Mouse (Mus musculus) olfactory bulb, adult 2 months (tissue): ENCODE data around the gene Hjurp.

Source experiments
- CTCF ChIP-seq: fragments of 200-500 bp; IDR thresholded peaks from 2 replicates; pipeline ENCODE4 v1.5.1; 2012; ENCODE audit warnings: low read depth, mild to moderate bottlenecking, low read length, moderate library complexity; ENCODE audit not compliant: insufficient read depth
- POLR2A ChIP-seq: fragments of 200-500 bp; IDR thresholded peaks from 2 replicates; pipeline ENCODE4 v1.6.1; 2012; ENCODE audit warnings: mild to moderate bottlenecking, low read depth, low read length, moderate library complexity; ENCODE audit not compliant: insufficient read depth

DNA sequence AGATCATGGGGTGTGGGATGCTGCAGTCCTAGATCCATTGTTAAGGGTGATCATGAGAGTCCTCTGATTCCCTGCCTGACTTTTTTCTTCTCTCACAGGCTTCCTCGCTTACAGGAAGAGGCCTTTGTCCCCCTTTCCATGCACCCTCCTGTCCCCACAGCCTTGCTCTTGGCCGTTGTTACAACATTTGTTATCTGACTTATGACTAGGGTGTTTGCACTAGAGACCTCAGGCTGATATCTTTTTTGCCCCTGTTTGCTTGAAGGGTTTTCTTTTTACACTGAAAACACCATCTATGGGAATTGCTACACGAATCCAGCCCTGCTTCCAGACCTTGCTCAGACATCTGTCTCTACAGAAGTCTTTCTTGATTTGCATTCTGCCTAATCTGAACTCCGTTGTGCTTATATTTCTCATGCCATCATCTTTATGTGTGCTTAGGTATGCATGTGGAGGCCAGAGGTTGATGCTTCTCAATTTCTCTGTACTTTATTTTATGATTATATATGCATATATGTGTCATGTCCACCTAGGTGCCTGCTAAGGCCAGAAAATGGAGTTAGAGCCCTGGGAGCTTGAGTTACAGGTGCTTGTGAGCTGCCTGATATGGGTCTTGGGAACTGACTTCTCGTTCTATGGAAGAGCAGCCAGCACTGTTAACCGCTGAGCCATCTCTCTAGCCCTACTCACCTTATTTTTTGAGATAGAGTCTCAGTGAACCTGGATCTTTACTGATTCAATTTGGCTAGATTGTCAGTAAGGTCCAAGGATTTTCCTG, 27.8 kb upstream of the Hjurp start:
- TF ChIP-seq CTCF (no peak), POLR2A (no peak)
